In the genomic region with DNA sequence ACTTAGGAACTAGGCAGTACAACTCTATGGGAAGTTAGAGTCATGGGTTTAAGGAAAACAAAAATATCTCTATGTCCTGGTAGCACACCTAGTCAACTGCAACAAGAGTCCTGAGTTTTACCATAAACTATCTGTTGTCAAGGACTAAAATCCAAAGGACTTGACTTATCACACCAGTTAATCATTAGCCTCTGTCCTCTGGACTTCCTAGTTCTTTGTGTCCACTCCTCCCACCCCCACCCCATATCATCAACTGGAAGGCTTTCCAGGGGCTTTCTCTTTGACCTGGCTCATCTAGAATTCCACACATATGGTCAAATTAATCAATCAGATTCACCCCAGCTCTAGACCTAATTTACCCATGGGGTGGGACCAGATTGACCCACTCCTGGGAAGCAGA, we compare ENCODE assay signal across 18 mouse cellular contexts.
"Had no signal": no experiment of that assay in that cellular context is flagged by ENCODE, and none has a peak within 500 bp of the region (broad histone marks: within the 10 kb centered on the region; RNA-seq: fewer than 3 reads in every experiment).

No protein-coding gene starts in this region.

- H3K36me3 ChIP-seq: limb, embryonic 12.5 days; limb, embryonic 15.5 days; lung, embryonic 15.5 days; neural tube, embryonic 12.5 days; neural tube, embryonic 15.5 days had no signal

- ATAC-seq: intestine, embryonic 16.5 days had no signal

- H3K9me3 ChIP-seq: limb, embryonic 12.5 days; limb, embryonic 15.5 days; lung, embryonic 15.5 days; neural tube, embryonic 12.5 days; neural tube, embryonic 15.5 days had no signal

- H3K9ac ChIP-seq: limb, embryonic 12.5 days; limb, embryonic 15.5 days; lung, embryonic 15.5 days; neural tube, embryonic 12.5 days; neural tube, embryonic 15.5 days had no signal

- H3K27me3 ChIP-seq: limb, embryonic 12.5 days; limb, embryonic 15.5 days; lung, embryonic 15.5 days; neural tube, embryonic 12.5 days; neural tube, embryonic 15.5 days had no signal

- H3K4me3 ChIP-seq: left cerebral cortex, adult 2 months; limb, embryonic 12.5 days; limb, embryonic 15.5 days; lung, embryonic 15.5 days; neural tube, embryonic 12.5 days; neural tube, embryonic 15.5 days had no signal

- H3K4me2 ChIP-seq: limb, embryonic 12.5 days; limb, embryonic 15.5 days; lung, embryonic 15.5 days; midbrain, embryonic 11.5 days; neural tube, embryonic 12.5 days; neural tube, embryonic 15.5 days had no signal

- H3K4me1 ChIP-seq: limb, embryonic 12.5 days; limb, embryonic 15.5 days; lung, embryonic 15.5 days; neural tube, embryonic 12.5 days; neural tube, embryonic 15.5 days had no signal

- DNase-seq: kidney, postnatal 10 days; layer of hippocampus, postnatal 36 days; lung, postnatal 10 days; midbrain, embryonic 14.5 days; right cerebral cortex, adult 18-20 months; right cerebral cortex, postnatal 14 days; right cerebral cortex, postnatal 4 days; thymus, adult 2 months; thymus, postnatal 25 days had no signal

- H3K27ac ChIP-seq: left cerebral cortex, adult 2 months; limb, embryonic 12.5 days; limb, embryonic 15.5 days; lung, embryonic 15.5 days; neural tube, embryonic 12.5 days; neural tube, embryonic 15.5 days; stomach, postnatal 0 days had no signal
